Mouse (Mus musculus) retina, adult 2 months (tissue): ENCODE data around the gene Gatad1.
"Not testable (repeated sequence)": the region's sequence is repeated elsewhere in the genome, so short reads cannot be mapped to it uniquely, and the experiment has no call there.

Source experiments
- DNase-seq: peaks from one replicate; pipeline ENCODE4 v3.0.0-alpha.2; 2012; ENCODE audit warnings: low read depth, low spot score

The Gatad1 gene

DNA sequence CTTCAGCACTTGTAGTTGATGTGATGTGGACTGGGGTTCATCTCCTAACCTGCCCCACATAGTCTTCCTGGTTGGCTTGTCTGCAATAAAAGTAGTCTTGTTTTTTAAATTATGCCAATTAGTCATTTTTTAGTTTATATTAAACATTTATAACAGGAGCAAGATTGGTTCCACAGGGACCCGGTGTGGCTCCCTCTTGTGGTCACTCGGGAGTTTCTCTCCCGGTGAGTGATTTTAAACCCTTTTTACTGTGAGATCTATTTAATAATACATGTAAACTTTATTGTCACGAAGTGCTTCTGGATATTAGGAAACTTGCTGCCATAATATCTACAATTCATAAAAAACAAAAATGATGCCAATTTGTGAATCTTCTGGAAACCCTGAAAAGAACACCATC lies 23.0 kb downstream of the Gatad1 start:
- DNase-seq, result no peak

DNA sequence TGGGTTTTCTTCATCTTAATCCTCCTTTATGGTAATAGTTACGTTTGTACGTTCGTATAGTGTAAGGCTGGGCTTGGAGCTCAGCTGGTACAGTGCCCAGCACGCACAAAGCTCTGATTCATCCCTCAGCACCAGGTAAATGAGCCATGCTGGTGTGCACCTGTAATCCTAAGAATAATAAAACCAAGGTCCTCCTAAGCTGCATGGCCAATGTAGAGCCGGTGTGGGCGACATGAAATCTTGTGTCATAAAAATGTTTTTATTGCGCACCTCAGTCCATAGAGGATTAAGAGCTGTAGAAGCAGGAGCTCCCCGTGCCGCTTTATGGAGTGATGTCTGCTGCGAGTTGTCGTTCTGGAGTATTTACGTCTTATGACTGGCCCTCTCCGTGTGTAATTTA lies 23.7 kb downstream of the Gatad1 start:
- no peak for DNase-seq

GRCm38 (mm10) chr5:3632285-3632684 lies 24.7 kb downstream of the Gatad1 start:
- no peak for DNase-seq

DNA sequence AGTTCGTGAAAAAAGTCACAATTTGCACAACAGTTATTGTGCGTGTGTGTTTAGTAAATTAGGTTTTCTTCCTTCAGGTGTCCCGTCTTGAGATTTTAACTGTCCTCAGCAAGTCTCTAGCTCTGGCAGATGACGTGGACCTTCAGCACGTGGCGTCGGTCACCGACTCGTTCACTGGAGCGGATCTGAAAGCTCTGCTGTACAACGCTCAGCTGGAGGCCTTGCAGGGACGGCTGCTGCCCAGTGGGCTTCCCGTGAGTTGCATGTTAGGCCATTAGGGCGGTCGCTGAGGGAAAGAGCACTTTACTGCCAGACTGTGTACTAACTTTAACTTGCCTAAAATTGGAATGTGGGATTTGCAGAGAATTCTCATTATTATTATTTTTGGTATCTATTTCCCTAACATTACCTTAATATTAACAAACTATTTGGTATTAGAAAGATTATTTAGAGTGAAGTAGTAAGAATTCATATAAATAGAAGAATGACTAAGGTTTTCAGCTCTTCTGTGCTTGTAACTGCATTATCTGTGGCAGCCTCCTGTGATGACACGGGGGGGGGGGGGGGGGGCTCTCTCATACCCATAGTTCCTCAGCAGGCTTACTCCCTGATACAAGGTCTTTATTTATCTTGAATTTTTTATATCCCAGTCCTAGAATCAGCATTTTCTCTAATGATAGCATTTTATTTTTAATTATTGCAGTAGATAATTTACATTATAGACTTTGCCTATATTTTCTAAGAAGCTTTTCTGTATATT lies 25.3 kb downstream of the Gatad1 start:
- DNase-seq, result no peak

GRCm38 (mm10) chr5:3630055-3630454 lies 26.9 kb downstream of the Gatad1 start:
- DNase-seq, result no peak

DNA sequence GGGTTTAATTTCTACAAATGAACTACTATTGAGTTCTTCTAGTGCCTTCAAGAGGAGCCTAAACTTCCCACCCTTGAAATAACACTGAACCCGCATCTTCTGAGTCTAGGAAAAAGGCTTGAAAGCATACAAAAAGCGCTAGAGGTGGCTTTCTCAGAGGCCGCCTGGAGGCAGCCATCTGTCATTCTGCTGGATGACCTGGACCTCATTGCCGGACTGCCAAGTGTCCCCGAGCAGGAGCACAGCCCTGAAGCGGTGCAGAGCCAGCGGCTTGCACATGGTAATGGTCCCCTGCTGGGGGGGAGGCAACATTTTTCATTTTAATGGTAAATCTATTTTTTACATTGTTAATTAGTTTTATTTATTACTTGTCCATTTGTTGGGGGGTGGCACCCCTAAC lies 36.5 kb downstream of the Gatad1 start:
- no peak for DNase-seq

GRCm38 (mm10) chr5:3611835-3612234 lies 45.1 kb downstream of the Gatad1 start:
- DNase-seq, result not testable (repeated sequence)

- DNase-seq, result no peak
These were observed 47.7 kb downstream of the Gatad1 start for GRCm38 (mm10) chr5:3609241-3609640.

GRCm38 (mm10) chr5:3607114-3607513 lies 49.9 kb downstream of the Gatad1 start:
- DNase-seq, result no peak

DNA sequence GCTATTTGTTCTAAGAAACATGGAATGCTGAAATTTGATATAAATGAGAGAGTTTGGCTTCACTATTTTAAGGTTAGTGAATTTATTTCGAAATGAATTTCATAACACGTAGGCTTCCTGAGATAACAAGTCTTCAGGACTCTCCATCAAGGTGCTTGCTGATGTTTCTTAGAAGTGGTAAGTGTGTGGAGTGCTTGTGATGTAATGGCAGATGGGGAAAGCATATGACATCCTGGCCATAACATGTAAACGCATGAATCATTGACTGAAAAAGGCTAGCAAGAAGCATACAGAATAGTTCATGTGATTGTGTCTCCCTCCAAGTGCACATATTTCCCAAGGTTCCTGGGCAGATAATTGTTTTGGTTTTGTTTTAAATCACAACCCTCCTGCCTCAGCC lies 56.2 kb downstream of the Gatad1 start:
- DNase-seq, result no peak

DNA sequence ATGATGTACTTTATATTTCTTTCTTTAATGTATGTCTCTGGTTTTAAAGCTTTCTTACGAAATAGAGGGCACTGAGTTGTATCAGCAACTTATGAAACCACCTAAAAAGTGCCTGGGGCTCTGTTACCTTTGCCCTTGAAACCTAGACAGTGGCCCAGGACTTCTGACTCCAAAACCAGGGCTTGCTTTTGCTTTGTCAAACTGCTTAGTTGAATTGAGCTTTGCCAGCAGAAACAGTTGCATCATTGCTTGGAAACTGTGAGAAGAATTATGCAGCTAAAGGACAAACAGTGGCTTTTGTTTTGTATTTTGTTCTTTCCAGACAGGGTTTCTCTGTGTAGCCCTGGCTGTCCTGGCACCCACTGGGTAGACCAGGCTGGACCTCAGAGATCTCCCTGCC lies 56.7 kb downstream of the Gatad1 start:
- DNase-seq, result no peak

DNA sequence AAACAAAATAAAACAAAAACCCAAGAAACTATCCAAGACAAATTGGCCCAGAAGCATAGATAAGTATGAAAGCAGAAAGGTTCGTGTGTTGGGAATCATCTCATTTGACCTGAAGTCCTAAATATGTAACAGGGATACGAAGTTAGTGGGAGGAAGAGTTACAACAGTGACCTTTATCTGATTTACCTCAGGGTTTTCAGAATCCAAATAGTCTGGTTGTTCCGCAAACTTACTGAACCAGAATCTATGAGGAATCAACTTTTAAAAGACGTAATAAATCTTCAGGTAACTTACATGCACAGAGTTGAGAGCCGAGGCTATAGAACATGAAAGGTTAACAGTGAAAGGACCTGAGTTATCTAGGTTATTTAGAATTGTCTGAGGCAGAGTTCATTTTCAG lies 58.2 kb downstream of the Gatad1 start:
- DNase-seq, result no peak

DNA sequence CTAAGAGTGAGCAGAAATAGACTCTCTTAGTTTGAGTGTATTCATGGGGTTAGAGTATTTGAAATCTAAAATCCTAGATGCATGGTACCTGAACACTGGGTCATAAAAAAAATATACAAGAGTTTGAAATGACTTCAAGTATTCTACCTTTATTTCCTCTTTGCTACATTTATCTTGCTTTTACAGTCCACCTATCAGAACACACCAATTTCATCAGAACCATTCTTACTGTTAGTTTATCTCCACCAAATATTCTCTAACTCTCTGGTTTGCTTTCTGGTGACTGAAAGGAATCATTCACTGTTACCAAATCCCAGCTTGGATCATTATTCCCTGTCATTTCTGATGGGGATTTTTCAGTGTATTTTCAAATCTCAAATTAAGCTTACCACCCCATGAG lies 59.8 kb downstream of the Gatad1 start:
- no peak for DNase-seq

- DNase-seq, result peak; percentile 77
These were observed 60.6 kb downstream of the Gatad1 start, which contains the start of gene Rbm48 for GRCm38 (mm10) chr5:3596399-3596766. Rbm48 (minus strand) TSS chr5:3596585.

- peak; percentile 95 for DNase-seq
These were observed 61.1 kb downstream of the Gatad1 start, which contains the start of gene Pex1 for GRCm38 (mm10) chr5:3595693-3596398. Pex1 (plus strand) TSS chr5:3596066.
